Mouse (Mus musculus) MEL (cell line): Measurements from ENCODE around the gene Lrfn5.

Experiments used
- CTCF ChIP-seq, 3 experiments: IDR thresholded peaks in 2 of 3; conservative IDR thresholded peaks in 1 of 3; 2 replicates each; pipeline ENCODE4 v1.5.1; 2011 to 2012; ENCODE audit warnings: low read length in 3 of 3, low read depth in 2 of 3, mild to moderate bottlenecking in 2 of 3, improper control_type of control experiment in 1 of 3, inconsistent platforms in 1 of 3, mixed read lengths in 1 of 3, moderate library complexity in 1 of 3; ENCODE audit not compliant: control insufficient read depth in 1 of 3, insufficient read depth in 1 of 3, poor library complexity in 1 of 3, severe bottlenecking in 1 of 3
- EP300 ChIP-seq, 2 experiments: IDR thresholded peaks; 2 replicates each; pipeline ENCODE4 v1.6.1; 2011; ENCODE audit warnings: improper control_type of control experiment in 2 of 2, low read length in 2 of 2, low read depth in 1 of 2, mild to moderate bottlenecking in 1 of 2
- GATA1 ChIP-seq: IDR thresholded peaks from 2 replicates; pipeline ENCODE4 v1.6.1; 2011; ENCODE audit warnings: low read depth, low read length, improper control_type of control experiment
- JUND ChIP-seq: IDR thresholded peaks from 2 replicates; pipeline ENCODE4 v1.6.1; 2011; ENCODE audit warnings: low read depth, mild to moderate bottlenecking, improper control_type of control experiment, low read length
- MYB ChIP-seq: IDR thresholded peaks from 2 replicates; pipeline ENCODE4 v1.6.1; 2011; ENCODE audit warnings: mild to moderate bottlenecking, low read depth, low read length, improper control_type of control experiment
- POLR2A ChIP-seq, 2 experiments: IDR thresholded peaks; 2 replicates each; pipeline ENCODE4 v1.6.1; 2011 to 2012; ENCODE audit warnings: low read length in 2 of 2, mild to moderate bottlenecking in 2 of 2, control low read depth in 1 of 2, improper control_type of control experiment in 1 of 2, low read depth in 1 of 2, moderate library complexity in 1 of 2; ENCODE audit not compliant: control insufficient read depth in 1 of 2, insufficient read depth in 1 of 2, poor library complexity in 1 of 2
- USF2 ChIP-seq, 2 experiments: IDR thresholded peaks; 2 replicates each; pipeline ENCODE4 v1.6.1; 2011 to 2012; ENCODE audit warnings: improper control_type of control experiment in 2 of 2, low read length in 2 of 2, borderline replicate concordance in 1 of 2, inconsistent platforms in 1 of 2, low read depth in 1 of 2, mild to moderate bottlenecking in 1 of 2; ENCODE audit not compliant: insufficient read depth in 1 of 2
- ZC3H11A ChIP-seq: IDR thresholded peaks from 2 replicates; pipeline ENCODE4 v1.6.1; 2012; ENCODE audit warnings: low read depth, mild to moderate bottlenecking, inconsistent platforms, low read length, improper control_type of control experiment

DNA sequence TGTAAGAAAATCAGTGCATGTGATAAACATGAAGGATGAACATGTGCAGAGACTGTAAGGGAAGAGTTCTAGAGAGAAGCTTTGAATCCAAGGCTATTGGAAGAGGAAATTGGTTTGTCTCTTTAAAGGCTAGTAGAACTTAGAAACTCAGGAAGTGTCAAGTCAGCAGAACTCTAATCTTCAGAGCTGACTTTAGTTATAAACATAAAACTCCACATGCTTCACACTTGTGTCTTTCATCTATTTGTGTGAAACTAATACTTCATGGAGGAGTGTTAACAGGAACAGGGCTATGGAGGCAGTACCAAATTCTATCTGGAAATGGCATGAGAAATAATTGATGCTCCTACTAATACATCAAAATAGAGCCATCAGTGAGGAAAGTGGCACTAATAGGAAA lies 101.6 kb downstream of the Lrfn5 start:
- TF ChIP-seq POLR2A (IDR thresholded peaks at IDR 0.05; ENCODE audit: control insufficient read depth in 1 of 2, insufficient read depth in 1 of 2, low read depth in 1 of 2, low read length in 2 of 2, poor library complexity in 1 of 2) (no peak), CTCF (IDR thresholded peaks at IDR 0.05 in 2 of 3, conservative IDR thresholded peaks at IDR 0.05 in 1 of 3; ENCODE audit: control insufficient read depth in 1 of 3, insufficient read depth in 1 of 3, low read depth in 2 of 3, low read length in 3 of 3, poor library complexity in 1 of 3, severe bottlenecking in 1 of 3) (no peak), GATA1 (no peak), ZC3H11A (no peak), MYB (no peak), EP300 (IDR thresholded peaks at IDR 0.05; ENCODE audit: low read depth in 1 of 2, low read length in 2 of 2) (no peak), USF2 (IDR thresholded peaks at IDR 0.05; ENCODE audit: borderline replicate concordance in 1 of 2, insufficient read depth in 1 of 2, low read depth in 1 of 2, low read length in 2 of 2) (no peak), JUND (no peak)
